In the genomic region with DNA sequence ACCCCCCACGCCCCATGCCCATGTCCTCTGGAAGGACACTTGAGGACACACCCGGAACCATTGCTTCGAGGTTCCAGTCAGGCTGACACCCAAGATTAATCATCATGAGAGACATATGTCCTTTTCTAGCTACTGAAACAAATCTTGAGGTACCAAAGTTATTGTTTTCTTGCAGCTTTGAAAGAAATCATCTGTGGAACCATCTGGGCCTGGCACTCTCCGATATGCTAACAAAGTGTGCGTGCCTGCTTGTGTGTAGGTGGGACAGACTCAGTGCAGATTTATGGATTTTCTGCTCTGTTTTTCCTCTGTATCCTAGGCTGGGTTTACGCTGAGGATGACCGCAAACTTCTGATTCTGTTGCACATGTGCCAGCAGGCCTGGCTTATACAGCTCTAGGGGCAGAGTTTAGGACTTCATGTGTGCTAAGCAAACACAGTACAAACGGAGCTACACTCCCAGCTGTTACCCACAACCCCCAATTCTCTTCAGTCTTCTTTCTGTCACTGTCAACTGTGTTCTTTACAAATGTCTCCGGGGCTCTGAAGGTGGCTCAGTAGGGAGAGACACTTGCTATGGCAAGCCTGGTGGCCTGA, we compare ENCODE assay signal across 17 mouse cellular contexts. TPM values are rescaled to one million over a fixed set of nuclear protein-coding genes. Genes with fewer than 3 reads are reported as not detected.
DNase-seq lines count a peak whose midpoint lies in the region; ATAC-seq and TF ChIP-seq lines count a peak whose summit lies in the region.
"Had no signal": no experiment of that assay in that cellular context is flagged by ENCODE, and none has a peak within 500 bp of the region (broad histone marks: within the 10 kb centered on the region; RNA-seq: fewer than 3 reads in every experiment).

No protein-coding gene starts in this region.

- H3K9ac ChIP-seq in forebrain, postnatal 0 days, result no peak overlapping the region
- no peak overlapping the region for H3K9ac ChIP-seq in forebrain, embryonic 11.5 days (ENCODE audit: low read length)
- no peak overlapping the region for H3K9ac ChIP-seq in midbrain, embryonic 11.5 days (ENCODE audit: low read length)
- H3K9ac ChIP-seq: stomach, embryonic 15.5 days had no signal

- peak; percentile 70 for DNase-seq in forebrain, postnatal 0 days
- DNase-seq in forebrain, embryonic 11.5 days (ENCODE audit: low spot score), result no peak
- peak; percentile 24 to 60 for DNase-seq in layer of hippocampus, postnatal 10 days (ENCODE audit: low spot score in 2 of 2)
- peak; percentile 80 to 90 for DNase-seq in right cerebral cortex, postnatal 10 days (ENCODE audit: low spot score in 2 of 2)
- no peak for DNase-seq in midbrain, embryonic 11.5 days (ENCODE audit: low spot score, missing footprints)
- DNase-seq in urinary bladder, postnatal 4 days (ENCODE audit: low spot score in 2 of 2), result no peak
- DNase-seq in lung, adult 18-20 months, result no peak
- DNase-seq: adrenal gland, adult 8-10 months; heart, postnatal 14 days; kidney, adult 2 months; kidney, postnatal 4 days; lung, postnatal 14 days; thymus, postnatal 4 days had no signal

- no peaks in the 10 kb centered on the region for H3K36me3 ChIP-seq in forebrain, postnatal 0 days (ENCODE audit: insufficient read depth)
- H3K36me3 ChIP-seq in forebrain, embryonic 11.5 days (ENCODE audit: control insufficient read depth, insufficient read depth, low read length), result no peaks in the 10 kb centered on the region
- H3K36me3 ChIP-seq in midbrain, embryonic 11.5 days (ENCODE audit: control insufficient read depth, insufficient read depth, low read length), result no peaks in the 10 kb centered on the region
- H3K36me3 ChIP-seq: midbrain, embryonic 10.5 days; stomach, embryonic 15.5 days had no signal

- no peaks in the 10 kb centered on the region for H3K27me3 ChIP-seq in forebrain, postnatal 0 days (ENCODE audit: insufficient read depth, low read length)
- H3K27me3 ChIP-seq in forebrain, embryonic 11.5 days (ENCODE audit: control insufficient read depth, insufficient read depth, low read length), result no peaks in the 10 kb centered on the region
- no peaks in the 10 kb centered on the region for H3K27me3 ChIP-seq in midbrain, embryonic 11.5 days (ENCODE audit: control insufficient read depth, insufficient read depth, low read length)
- H3K27me3 ChIP-seq: stomach, embryonic 15.5 days had no signal

- no peak overlapping the region for H3K4me3 ChIP-seq in forebrain, postnatal 0 days (ENCODE audit: low read depth, low read length)
- H3K4me3 ChIP-seq in forebrain, embryonic 11.5 days (ENCODE audit: low read depth, low read length), result no peak overlapping the region
- H3K4me3 ChIP-seq in midbrain, embryonic 11.5 days (ENCODE audit: low read depth, low read length), result no peak overlapping the region
- H3K4me3 ChIP-seq: midbrain, embryonic 10.5 days; stomach, embryonic 15.5 days had no signal

- no peaks in the 10 kb centered on the region for H3K4me1 ChIP-seq in forebrain, postnatal 0 days (ENCODE audit: insufficient read depth)
- no peaks in the 10 kb centered on the region for H3K4me1 ChIP-seq in forebrain, embryonic 11.5 days (replicated peaks; ENCODE audit: control insufficient read depth, insufficient read depth, low read length)
- H3K4me1 ChIP-seq in midbrain, embryonic 11.5 days (ENCODE audit: control insufficient read depth, insufficient read depth, low read length), result no peaks in the 10 kb centered on the region
- H3K4me1 ChIP-seq: midbrain, embryonic 10.5 days; stomach, embryonic 15.5 days had no signal

- WGBS in forebrain, postnatal 0 days, result 70% methylated on average over 9 of the region's 9 CpGs
- 94% methylated on average over 9 of the region's 9 CpGs for WGBS in forebrain, embryonic 11.5 days
- WGBS in midbrain, embryonic 11.5 days, result 88% methylated on average over 9 of the region's 9 CpGs

- no peak overlapping the region for H3K4me2 ChIP-seq in forebrain, postnatal 0 days (ENCODE audit: low read depth)
- no peak overlapping the region for H3K4me2 ChIP-seq in forebrain, embryonic 11.5 days (ENCODE audit: low read depth, low read length, severe bottlenecking)
- H3K4me2 ChIP-seq in midbrain, embryonic 11.5 days, result no peak overlapping the region
- H3K4me2 ChIP-seq: stomach, embryonic 15.5 days had no signal

- 0 out of 2 replicates have a peak, but pooled peaks cover 7% of the 10 kb centered on the region for H3K9me3 ChIP-seq in forebrain, postnatal 0 days (ENCODE audit: low read length)
- H3K9me3 ChIP-seq in forebrain, embryonic 11.5 days (ENCODE audit: control insufficient read depth, low read length), result no peaks in the 10 kb centered on the region; the same call in 1 of the 2 replicates
- no peaks in the 10 kb centered on the region for H3K9me3 ChIP-seq in midbrain, embryonic 11.5 days (ENCODE audit: control insufficient read depth, low read length)
- H3K9me3 ChIP-seq: stomach, embryonic 15.5 days had no signal

- no peak overlapping the region for H3K27ac ChIP-seq in forebrain, postnatal 0 days (ENCODE audit: low read depth, low read length)
- H3K27ac ChIP-seq in forebrain, embryonic 11.5 days (ENCODE audit: low read depth, low read length), result no peak overlapping the region
- no peak overlapping the region for H3K27ac ChIP-seq in midbrain, embryonic 11.5 days (ENCODE audit: low read depth, low read length)
- H3K27ac ChIP-seq: midbrain, embryonic 10.5 days; stomach, embryonic 15.5 days had no signal

- TF ChIP-seq CTCF in forebrain, postnatal 0 days (IDR thresholded peaks at IDR 0.05; ENCODE audit: low read depth), result no peak

- peak; percentile 57 for ATAC-seq in forebrain, postnatal 0 days
- ATAC-seq in forebrain, embryonic 11.5 days (replicated peaks; ENCODE audit: low FRiP score), result no peak
- ATAC-seq in frontal cortex, adult (ENCODE audit: low TSS enrichment), result peak; percentile 97
- ATAC-seq in midbrain, embryonic 11.5 days (ENCODE audit: low FRiP score), result no peak
- ATAC-seq: hindbrain, embryonic 16.5 days had no signal

RNA-seq across cellular contexts. Expression of a gene that starts 9.3 kb away (rescaled TPM):
- 862 and 4,132 TPM in 2 replicates for total RNA-seq in forebrain, postnatal 0 days (2014; rRNA removed)
- polyA plus RNA-seq in forebrain, postnatal 0 days (2015; fragmentation: Nextera tagmentation; extraction: Ambion mirVana), result 5,770 and 6,801 TPM in 2 replicates
- polyA plus RNA-seq in forebrain, embryonic 11.5 days (2014; fragmentation: Nextera tagmentation; extraction: Ambion mirVana), result 2,631 and 2,769 TPM in 2 replicates
- total RNA-seq in layer of hippocampus, postnatal 10 days (2021), result 1,000 to 10,000 TPM; 1,683 to 1,895 TPM
- 3,363 and 3,486 TPM in 2 replicates for polyA plus RNA-seq in midbrain, embryonic 11.5 days (2014; fragmentation: Nextera tagmentation; extraction: Ambion mirVana)

RNA-seq across cellular contexts. Expression of a gene that starts 49.5 kb away (rescaled TPM):
- 80.5 and 87.7 TPM in 2 replicates for total RNA-seq in forebrain, postnatal 0 days (2014; rRNA removed)
- polyA plus RNA-seq in forebrain, postnatal 0 days (2015; fragmentation: Nextera tagmentation; extraction: Ambion mirVana), result 46.4 and 50.1 TPM in 2 replicates
- 44.5 and 45.1 TPM in 2 replicates for polyA plus RNA-seq in forebrain, embryonic 11.5 days (2014; fragmentation: Nextera tagmentation; extraction: Ambion mirVana)
- 10 to 100 TPM; 63.3 to 65.6 TPM for total RNA-seq in layer of hippocampus, postnatal 10 days (2021)
- polyA plus RNA-seq in midbrain, embryonic 11.5 days (2014; fragmentation: Nextera tagmentation; extraction: Ambion mirVana), result 37.2 and 45.3 TPM in 2 replicates

Comparison
In these comparisons a context has a peak if more than half of its experiments do, and no peak if none do; other contexts are left out.
1. ATAC-seq: peak in forebrain, postnatal 0 days (single experiment) and frontal cortex, adult (single experiment); none in forebrain, embryonic 11.5 days (single experiment) and midbrain, embryonic 11.5 days (single experiment).
2. DNase-seq: peak in forebrain, postnatal 0 days (single experiment), layer of hippocampus, postnatal 10 days (2 of 2) and right cerebral cortex, postnatal 10 days (2 of 2); none in forebrain, embryonic 11.5 days (single experiment), midbrain, embryonic 11.5 days (single experiment), urinary bladder, postnatal 4 days (0 of 2) and lung, adult 18-20 months (0 of 2).